Mouse (Mus musculus): Measurements from ENCODE around the gene Mmp25. TPM values are rescaled to one million over a fixed set of nuclear protein-coding genes. Genes with fewer than 3 reads are reported as not detected.

Mmp25 gene
- polyA plus RNA-seq, 1 experiment from 2014 or later = 0.94 TPM

- no peak for ATAC-seq (ENCODE audit: insufficient read depth, low FRiP score, low TSS enrichment)
- Histone ChIP-seq H3K9me3 (ENCODE audit: control insufficient read depth, low read length) (no peaks in the 10 kb centered on the region), H3K27ac (ENCODE audit: low read depth, low read length) (no peak overlapping the region), H3K4me3 (ENCODE audit: low read depth, low read length) (no peak overlapping the region), H3K9ac (ENCODE audit: low read length) (no peak overlapping the region), H3K36me3 (ENCODE audit: control insufficient read depth, insufficient read depth, low read length) (no peaks in the 10 kb centered on the region), H3K4me1 (ENCODE audit: control insufficient read depth, insufficient read depth, low read length) (no peaks in the 10 kb centered on the region), H3K27me3 (ENCODE audit: control insufficient read depth, insufficient read depth, low read length) (no peaks in the 10 kb centered on the region), H3K4me2 (ENCODE audit: low read depth) (no peak overlapping the region)
- 65% methylated on average over 9 of the region's 9 CpGs for WGBS
- no peak for DNase-seq (ENCODE audit: low spot score)
Measured at GRCm38 (mm10) chr17:23617087-23617486, 28.0 kb downstream of the Mmp25 start.

DNA sequence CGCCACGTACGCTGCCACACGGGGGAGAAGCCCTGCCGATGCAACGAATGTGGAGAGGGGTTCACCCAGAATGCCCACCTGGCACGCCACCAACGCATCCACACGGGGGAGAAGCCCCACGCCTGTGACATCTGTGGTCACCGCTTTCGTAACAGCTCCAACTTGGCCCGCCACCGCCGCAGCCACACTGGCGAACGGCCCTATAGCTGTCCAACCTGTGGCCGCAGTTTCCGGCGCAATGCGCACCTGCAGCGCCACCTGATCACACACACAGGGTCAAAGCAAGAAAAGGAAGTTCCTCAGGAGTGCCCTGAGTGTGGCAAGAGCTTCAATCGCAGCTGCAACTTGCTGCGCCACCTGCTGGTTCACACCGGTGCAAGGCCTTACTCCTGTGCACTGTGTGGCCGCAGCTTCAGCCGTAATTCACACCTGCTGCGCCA lies 34.7 kb downstream of the Mmp25 start:
- Histone ChIP-seq H3K4me1 (ENCODE audit: control insufficient read depth, insufficient read depth, low read length) (no peaks in the 10 kb centered on the region), H3K36me3 (ENCODE audit: control insufficient read depth, insufficient read depth, low read length) (no peaks in the 10 kb centered on the region), H3K9me3 (ENCODE audit: control insufficient read depth, low read length) (no peaks in the 10 kb centered on the region), H3K4me3 (ENCODE audit: low read depth, low read length) (no peak overlapping the region), H3K4me2 (ENCODE audit: low read depth) (no peak overlapping the region), H3K9ac (ENCODE audit: low read length) (no peak overlapping the region), H3K27ac (ENCODE audit: low read depth, low read length) (no peak overlapping the region), H3K27me3 (ENCODE audit: control insufficient read depth, insufficient read depth, low read length) (no peaks in the 10 kb centered on the region)
- DNase-seq (ENCODE audit: low spot score) (peak; percentile 50), ATAC-seq (ENCODE audit: insufficient read depth, low FRiP score, low TSS enrichment) (peak; percentile 38; the same call in 1 of the 2 replicates)
- 87% methylated on average over 28 of the region's 28 CpGs for WGBS

- Histone ChIP-seq H3K9ac (ENCODE audit: low read length) (no peak overlapping the region), H3K27me3 (ENCODE audit: control insufficient read depth, insufficient read depth, low read length) (no peaks in the 10 kb centered on the region), H3K9me3 (ENCODE audit: control insufficient read depth, low read length) (no peaks in the 10 kb centered on the region), H3K4me1 (ENCODE audit: control insufficient read depth, insufficient read depth, low read length) (no peaks in the 10 kb centered on the region), H3K27ac (ENCODE audit: low read depth, low read length) (no peak overlapping the region), H3K4me3 (ENCODE audit: low read depth, low read length) (no peak overlapping the region), H3K4me2 (ENCODE audit: low read depth) (no peak overlapping the region), H3K36me3 (ENCODE audit: control insufficient read depth, insufficient read depth, low read length) (no peaks in the 10 kb centered on the region)
- DNase-seq (ENCODE audit: low spot score) (no peak), ATAC-seq (ENCODE audit: insufficient read depth, low FRiP score, low TSS enrichment) (no peak)
- WGBS = 93% methylated on average over 24 of the region's 24 CpGs
Measured at GRCm38 (mm10) chr17:23609612-23610011, 35.5 kb downstream of the Mmp25 start.

- ATAC-seq (ENCODE audit: insufficient read depth, low FRiP score, low TSS enrichment) = no peak
- Histone ChIP-seq H3K9ac (ENCODE audit: low read length) (no peak overlapping the region), H3K4me2 (ENCODE audit: low read depth) (no peak overlapping the region), H3K27ac (ENCODE audit: low read depth, low read length) (no peak overlapping the region), H3K4me3 (ENCODE audit: low read depth, low read length) (no peak overlapping the region), H3K9me3 (ENCODE audit: control insufficient read depth, low read length) (no peaks in the 10 kb centered on the region), H3K27me3 (ENCODE audit: control insufficient read depth, insufficient read depth, low read length) (no peaks in the 10 kb centered on the region), H3K4me1 (ENCODE audit: control insufficient read depth, insufficient read depth, low read length) (no peaks in the 10 kb centered on the region), H3K36me3 (ENCODE audit: control insufficient read depth, insufficient read depth, low read length) (no peaks in the 10 kb centered on the region)
- WGBS = 83% methylated on average over 8 of the region's 8 CpGs
- no peak for DNase-seq (ENCODE audit: low spot score)
Measured at GRCm38 (mm10) chr17:23605220-23605619, 39.9 kb downstream of the Mmp25 start.

GRCm38 (mm10) chr17:23604394-23604793 lies 40.7 kb downstream of the Mmp25 start:
- no peak overlapping the region for H3K4me2 ChIP-seq (ENCODE audit: low read depth)
- no peak overlapping the region for H3K9ac ChIP-seq (ENCODE audit: low read length)
- ATAC-seq (ENCODE audit: insufficient read depth, low FRiP score, low TSS enrichment) (no peak), DNase-seq (ENCODE audit: low spot score) (no peak)
- no peaks in the 10 kb centered on the region for H3K36me3 ChIP-seq (ENCODE audit: control insufficient read depth, insufficient read depth, low read length)
- H3K4me1 ChIP-seq (ENCODE audit: control insufficient read depth, insufficient read depth, low read length) = no peaks in the 10 kb centered on the region
- H3K9me3 ChIP-seq (ENCODE audit: control insufficient read depth, low read length) = no peaks in the 10 kb centered on the region
- no peaks in the 10 kb centered on the region for H3K27me3 ChIP-seq (ENCODE audit: control insufficient read depth, insufficient read depth, low read length)
- WGBS = 83% methylated on average over 7 of the region's 7 CpGs
- no peak overlapping the region for H3K4me3 ChIP-seq (ENCODE audit: low read depth, low read length)
- H3K27ac ChIP-seq (ENCODE audit: low read depth, low read length) = no peak overlapping the region

DNA sequence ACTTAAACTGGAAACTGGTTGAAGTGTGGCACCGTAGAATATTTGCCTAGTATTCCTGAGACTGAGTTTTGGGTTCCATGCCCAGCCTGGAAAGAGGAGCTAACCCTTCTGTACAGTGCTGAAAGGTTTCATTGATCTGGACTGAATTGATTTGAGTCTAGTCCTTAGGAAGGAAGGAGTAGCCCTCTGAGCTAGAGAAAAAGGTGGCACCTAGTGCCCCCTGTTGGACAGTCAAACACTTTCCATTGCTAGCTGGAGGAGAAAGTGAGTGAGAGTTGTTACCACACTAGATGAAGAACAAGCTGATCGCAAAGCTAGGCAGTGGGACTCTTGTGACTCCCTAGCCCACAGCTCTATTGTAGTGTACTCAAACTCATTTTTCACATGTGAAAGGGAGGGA lies 41.5 kb downstream of the Mmp25 start:
- H3K27me3 ChIP-seq (ENCODE audit: control insufficient read depth, insufficient read depth, low read length) = no peaks in the 10 kb centered on the region
- H3K4me3 ChIP-seq (ENCODE audit: low read depth, low read length) = no peak overlapping the region
- 67% methylated on average over 2 of the region's 2 CpGs for WGBS
- no peak for ATAC-seq (ENCODE audit: insufficient read depth, low FRiP score, low TSS enrichment)
- DNase-seq (ENCODE audit: low spot score) = peak; percentile 32
- H3K4me2 ChIP-seq (ENCODE audit: low read depth) = no peak overlapping the region
- no peak overlapping the region for H3K9ac ChIP-seq (ENCODE audit: low read length)
- no peak overlapping the region for H3K27ac ChIP-seq (ENCODE audit: low read depth, low read length)
- no peaks in the 10 kb centered on the region for H3K36me3 ChIP-seq (ENCODE audit: control insufficient read depth, insufficient read depth, low read length)
- no peaks in the 10 kb centered on the region for H3K4me1 ChIP-seq (ENCODE audit: control insufficient read depth, insufficient read depth, low read length)
- no peaks in the 10 kb centered on the region for H3K9me3 ChIP-seq (ENCODE audit: control insufficient read depth, low read length)

DNA sequence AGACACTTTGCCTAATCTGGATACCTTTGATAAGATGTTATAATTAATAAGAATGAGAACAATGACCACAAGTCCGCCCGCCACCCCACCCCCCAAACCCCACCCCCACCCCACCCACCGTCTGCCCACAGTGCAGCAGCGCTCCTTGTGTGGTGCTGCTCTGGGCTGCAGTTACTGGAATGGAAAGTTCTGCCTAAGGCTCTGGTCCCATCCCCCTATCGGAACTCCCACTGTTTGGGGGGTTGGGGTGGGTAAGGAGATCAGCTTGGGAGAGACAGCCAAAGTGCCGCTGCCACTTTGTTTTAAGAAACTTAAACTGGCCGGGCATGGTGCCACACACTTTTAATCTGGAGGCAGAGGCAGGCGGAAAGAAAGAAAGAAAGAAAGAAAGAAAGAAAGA lies 42.0 kb downstream of the Mmp25 start:
- Histone ChIP-seq H3K36me3 (ENCODE audit: control insufficient read depth, insufficient read depth, low read length) (no peaks in the 10 kb centered on the region), H3K9ac (ENCODE audit: low read length) (no peak overlapping the region), H3K27me3 (ENCODE audit: control insufficient read depth, insufficient read depth, low read length) (no peaks in the 10 kb centered on the region), H3K4me1 (ENCODE audit: control insufficient read depth, insufficient read depth, low read length) (no peaks in the 10 kb centered on the region), H3K4me3 (ENCODE audit: low read depth, low read length) (no peak overlapping the region), H3K4me2 (ENCODE audit: low read depth) (no peak overlapping the region), H3K27ac (ENCODE audit: low read depth, low read length) (no peak overlapping the region), H3K9me3 (ENCODE audit: control insufficient read depth, low read length) (no peaks in the 10 kb centered on the region)
- 33% methylated on average over 8 of the region's 8 CpGs for WGBS
- no peak for DNase-seq (ENCODE audit: low spot score)
- no peak for ATAC-seq (ENCODE audit: insufficient read depth, low FRiP score, low TSS enrichment)

DNA sequence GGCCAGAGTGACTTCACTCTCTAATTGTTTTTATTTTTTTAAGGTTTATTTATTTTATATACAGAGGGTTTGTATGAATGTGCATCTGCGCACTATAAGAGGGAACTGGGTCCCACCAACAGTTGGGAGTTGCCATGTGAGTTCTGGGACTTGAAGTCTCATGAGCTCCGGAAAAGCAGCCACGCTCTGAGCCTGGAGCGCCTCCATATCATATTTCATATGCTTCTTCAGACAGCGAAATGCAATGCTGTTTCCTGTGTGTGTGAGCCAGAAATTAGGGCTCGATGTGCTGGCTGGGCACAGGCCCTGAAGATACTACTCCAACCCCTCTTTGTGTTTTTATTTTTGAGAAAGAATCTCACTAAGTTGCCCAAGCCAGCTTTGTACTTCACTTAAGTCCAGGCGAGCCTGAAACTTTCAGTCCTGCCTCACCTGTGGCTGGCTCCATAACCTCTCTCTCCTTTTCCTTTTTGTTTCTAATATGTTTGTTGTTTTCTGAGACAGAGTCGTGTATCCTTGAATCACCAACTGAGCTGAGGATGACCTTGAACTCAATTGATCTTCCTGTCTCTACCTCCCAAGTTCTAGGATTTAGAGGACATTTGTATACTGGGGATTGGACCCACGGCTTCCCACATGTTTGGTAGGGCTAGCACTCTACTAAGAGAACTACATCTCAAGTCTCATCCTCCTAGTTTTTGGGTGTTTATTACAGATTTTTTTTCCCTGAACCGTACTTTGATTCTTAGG lies 43.1 kb downstream of the Mmp25 start:
- DNase-seq (ENCODE audit: low spot score) = no peak
- no peak overlapping the region for H3K27ac ChIP-seq (ENCODE audit: low read depth, low read length)
- no peaks in the 10 kb centered on the region for H3K9me3 ChIP-seq (ENCODE audit: control insufficient read depth, low read length)
- no peak overlapping the region for H3K4me2 ChIP-seq (ENCODE audit: low read depth)
- 51% methylated on average over 10 of the region's 10 CpGs for WGBS
- no peak for ATAC-seq (ENCODE audit: insufficient read depth, low FRiP score, low TSS enrichment)
- no peaks in the 10 kb centered on the region for H3K27me3 ChIP-seq (ENCODE audit: control insufficient read depth, insufficient read depth, low read length)
- H3K36me3 ChIP-seq (ENCODE audit: control insufficient read depth, insufficient read depth, low read length) = no peaks in the 10 kb centered on the region
- no peak overlapping the region for H3K4me3 ChIP-seq (ENCODE audit: low read depth, low read length)
- no peak overlapping the region for H3K9ac ChIP-seq (ENCODE audit: low read length)
- no peaks in the 10 kb centered on the region for H3K4me1 ChIP-seq (ENCODE audit: control insufficient read depth, insufficient read depth, low read length)
